Mouse (Mus musculus): ENCODE data around the gene Med4. TPM values are rescaled to one million over a fixed set of nuclear protein-coding genes. Genes with fewer than 3 reads are reported as not detected.

Med4 gene
- total and polyA plus RNA-seq, 2 experiments from 2014 or later, result 17.4 to 36.1 TPM

- Histone ChIP-seq H3K27ac (ENCODE audit: low read depth) (no peak overlapping the region), H3K36me3 (replicated peaks; ENCODE audit: control insufficient read depth, insufficient read depth, low read length) (no peaks in the 10 kb centered on the region), H3K4me2 (ENCODE audit: low read depth, low read length) (no peak overlapping the region), H3K9me3 (replicated peaks; ENCODE audit: control insufficient read depth, low read length) (no peaks in the 10 kb centered on the region), H3K27me3 (ENCODE audit: control insufficient read depth, insufficient read depth, low read length) (no peaks in the 10 kb centered on the region), H3K4me3 (ENCODE audit: low read depth, low read length) (no peak overlapping the region), H3K4me1 (ENCODE audit: control insufficient read depth, insufficient read depth) (no peaks in the 10 kb centered on the region), H3K9ac (replicated peaks; ENCODE audit: low read depth, low read length) (no peak overlapping the region)
- DNase-seq (ENCODE audit: low spot score) (no peak), ATAC-seq (ENCODE audit: insufficient read depth, low read depth) (no peak)
- no peak for TF ChIP-seq EP300 (IDR thresholded peaks at IDR 0.05; ENCODE audit: low read depth)
- TF ChIP-seq CTCF (IDR thresholded peaks at IDR 0.05; ENCODE audit: low read depth), result no peak
- WGBS, result 57% methylated on average over 6 of the region's 6 CpGs
These were observed 24.1 kb downstream of the Med4 start for GRCm38 (mm10) chr14:73533755-73534465.

GRCm38 (mm10) chr14:73535641-73536040, 25.8 kb downstream of the Med4 start:
- H3K4me2 ChIP-seq (ENCODE audit: low read depth, low read length), result no peak overlapping the region
- no peaks in the 10 kb centered on the region for H3K4me1 ChIP-seq (ENCODE audit: control insufficient read depth, insufficient read depth)
- 79% methylated on average over 2 of the region's 2 CpGs for WGBS
- DNase-seq (ENCODE audit: low spot score), result no peak
- TF ChIP-seq CTCF (IDR thresholded peaks at IDR 0.05; ENCODE audit: low read depth) (no peak), EP300 (IDR thresholded peaks at IDR 0.05; ENCODE audit: low read depth) (no peak)
- no peak overlapping the region for H3K4me3 ChIP-seq (ENCODE audit: low read depth, low read length)
- ATAC-seq (ENCODE audit: insufficient read depth, low read depth), result no peak
- H3K27ac ChIP-seq (ENCODE audit: low read depth), result no peak overlapping the region
- H3K27me3 ChIP-seq (ENCODE audit: control insufficient read depth, insufficient read depth, low read length), result no peaks in the 10 kb centered on the region
- H3K36me3 ChIP-seq (replicated peaks; ENCODE audit: control insufficient read depth, insufficient read depth, low read length), result no peaks in the 10 kb centered on the region
- H3K9ac ChIP-seq (replicated peaks; ENCODE audit: low read depth, low read length), result no peak overlapping the region
- H3K9me3 ChIP-seq (replicated peaks; ENCODE audit: control insufficient read depth, low read length), result no peaks in the 10 kb centered on the region

GRCm38 (mm10) chr14:73543781-73544180, 34.0 kb downstream of the Med4 start:
- WGBS, result 65% methylated on average over 6 of the region's 6 CpGs
- H3K4me2 ChIP-seq (ENCODE audit: low read depth, low read length), result no peak overlapping the region

GRCm38 (mm10) chr14:73547034-73547433, 37.2 kb downstream of the Med4 start:
- TF ChIP-seq EP300 (IDR thresholded peaks at IDR 0.05; ENCODE audit: low read depth) (no peak), CTCF (IDR thresholded peaks at IDR 0.05; ENCODE audit: low read depth) (no peak)
- WGBS, result 35% methylated on average over 4 of the region's 4 CpGs

More at GRCm38 (mm10) chr14:73543781-73544180, 34.0 kb downstream of the Med4 start:
- Histone ChIP-seq H3K27ac (ENCODE audit: low read depth) (no peak overlapping the region), H3K9ac (replicated peaks; ENCODE audit: low read depth, low read length) (no peak overlapping the region), H3K27me3 (ENCODE audit: control insufficient read depth, insufficient read depth, low read length) (no peaks in the 10 kb centered on the region), H3K36me3 (replicated peaks; ENCODE audit: control insufficient read depth, insufficient read depth, low read length) (no peaks in the 10 kb centered on the region), H3K4me1 (ENCODE audit: control insufficient read depth, insufficient read depth) (no peaks in the 10 kb centered on the region), H3K4me3 (ENCODE audit: low read depth, low read length) (no peak overlapping the region), H3K9me3 (replicated peaks; ENCODE audit: control insufficient read depth, low read length) (no peaks in the 10 kb centered on the region)
- TF ChIP-seq EP300 (IDR thresholded peaks at IDR 0.05; ENCODE audit: low read depth), result no peak
- no peak for TF ChIP-seq CTCF (IDR thresholded peaks at IDR 0.05; ENCODE audit: low read depth)
- ATAC-seq (ENCODE audit: insufficient read depth, low read depth), result no peak
- no peak for DNase-seq (ENCODE audit: low spot score)

GRCm38 (mm10) chr14:73548051-73548450, 38.2 kb downstream of the Med4 start, which contains the start of gene Nudt15:
Gene Nudt15, minus strand, starts transcription at chr14:73548242.
- DNase-seq (ENCODE audit: low spot score) (no peak), ATAC-seq (ENCODE audit: insufficient read depth, low read depth) (no peak)
- H3K4me2 ChIP-seq (ENCODE audit: low read depth, low read length), result no peak within 1 kb of the TSS
- no peak within 1 kb of the TSS for H3K27ac ChIP-seq (ENCODE audit: low read depth)
- H3K4me1 ChIP-seq (ENCODE audit: control insufficient read depth, insufficient read depth), result no peaks in the 10 kb centered on the region
- H3K9me3 ChIP-seq (replicated peaks; ENCODE audit: control insufficient read depth, low read length), result no peaks in the 10 kb centered on the region
- 77% methylated on average over 3 of the region's 3 CpGs for WGBS
- H3K9ac ChIP-seq (replicated peaks; ENCODE audit: low read depth, low read length), result no peak within 1 kb of the TSS
- H3K27me3 ChIP-seq (ENCODE audit: control insufficient read depth, insufficient read depth, low read length), result no peaks in the 10 kb centered on the region
- no peaks in the 10 kb centered on the region for H3K36me3 ChIP-seq (replicated peaks; ENCODE audit: control insufficient read depth, insufficient read depth, low read length)
- TF ChIP-seq EP300 (IDR thresholded peaks at IDR 0.05; ENCODE audit: low read depth), result no peak
- TF ChIP-seq CTCF (IDR thresholded peaks at IDR 0.05; ENCODE audit: low read depth), result no peak
- H3K4me3 ChIP-seq (ENCODE audit: low read depth, low read length), result no peak within 1 kb of the TSS

More at GRCm38 (mm10) chr14:73547034-73547433, 37.2 kb downstream of the Med4 start:
- no peak for DNase-seq (ENCODE audit: low spot score)
- Histone ChIP-seq H3K27ac (ENCODE audit: low read depth) (no peak overlapping the region), H3K36me3 (replicated peaks; ENCODE audit: control insufficient read depth, insufficient read depth, low read length) (no peaks in the 10 kb centered on the region), H3K4me3 (ENCODE audit: low read depth, low read length) (no peak overlapping the region), H3K9me3 (replicated peaks; ENCODE audit: control insufficient read depth, low read length) (no peaks in the 10 kb centered on the region), H3K27me3 (ENCODE audit: control insufficient read depth, insufficient read depth, low read length) (no peaks in the 10 kb centered on the region), H3K9ac (replicated peaks; ENCODE audit: low read depth, low read length) (no peak overlapping the region), H3K4me2 (ENCODE audit: low read depth, low read length) (no peak overlapping the region), H3K4me1 (ENCODE audit: control insufficient read depth, insufficient read depth) (no peaks in the 10 kb centered on the region)
- ATAC-seq (ENCODE audit: insufficient read depth, low read depth), result no peak

GRCm38 (mm10) chr14:73550291-73550690, 40.5 kb downstream of the Med4 start:
- H3K9ac ChIP-seq (replicated peaks; ENCODE audit: low read depth, low read length), result no peak overlapping the region
- 46% methylated on average over 3 of the region's 3 CpGs for WGBS
- TF ChIP-seq CTCF (IDR thresholded peaks at IDR 0.05; ENCODE audit: low read depth), result no peak
- no peaks in the 10 kb centered on the region for H3K9me3 ChIP-seq (replicated peaks; ENCODE audit: control insufficient read depth, low read length)
- H3K27me3 ChIP-seq (ENCODE audit: control insufficient read depth, insufficient read depth, low read length), result no peaks in the 10 kb centered on the region
- peaks cover 14% of the 10 kb centered on the region for H3K4me1 ChIP-seq (ENCODE audit: control insufficient read depth, insufficient read depth)
- H3K4me3 ChIP-seq (ENCODE audit: low read depth, low read length), result no peak overlapping the region
- peaks cover 3% of the 10 kb centered on the region; the same call in 1 of the 2 replicates for H3K36me3 ChIP-seq (replicated peaks; ENCODE audit: control insufficient read depth, insufficient read depth, low read length)
- ATAC-seq (ENCODE audit: insufficient read depth, low read depth) (no peak), DNase-seq (ENCODE audit: low spot score) (no peak)
- H3K27ac ChIP-seq (ENCODE audit: low read depth), result no peak overlapping the region
- H3K4me2 ChIP-seq (ENCODE audit: low read depth, low read length), result no peak overlapping the region
